Mouse (Mus musculus) forebrain, embryonic 11.5 days (tissue): ENCODE results near the gene Abl1. TPM values are rescaled to one million over a fixed set of nuclear protein-coding genes. Genes with fewer than 3 reads are reported as not detected.

Source experiments
- ATAC-seq: fragments of 200-750 bp; cut with Nextera tagmentation; replicated peaks from 2 replicates; pipeline ENCODE4 v1.8.0; 2017; ENCODE audit warnings: moderate TSS enrichment; ENCODE audit not compliant: low FRiP score
- DNase-seq: peaks from one replicate; pipeline ENCODE4 v3.0.0-alpha.2; 2017; ENCODE audit warnings: low spot score
- H3K27ac ChIP-seq: fragments of 300-500 bp; sonication (generic); 2 replicates; pipeline ENCODE4 v1.5.1; 2014; ENCODE audit warnings: low read depth, low read length
- H3K27me3 ChIP-seq: fragments of 300-500 bp; sonication (generic); 2 replicates; pipeline ENCODE4 v1.6.1; 2014; ENCODE audit warnings: mild to moderate bottlenecking, low read length, mixed read lengths; ENCODE audit not compliant: control insufficient read depth, insufficient read depth
- H3K36me3 ChIP-seq: fragments of 300-500 bp; sonication (generic); 2 replicates; pipeline ENCODE4 v1.6.1; 2014; ENCODE audit warnings: mild to moderate bottlenecking, low read length, moderate library complexity, mixed read lengths; ENCODE audit not compliant: control insufficient read depth, insufficient read depth
- H3K4me1 ChIP-seq: fragments of 300-500 bp; sonication (generic); replicated peaks from 2 replicates; pipeline ENCODE4 v1.6.1; 2014; ENCODE audit warnings: low read length, mixed read lengths; ENCODE audit not compliant: control insufficient read depth, insufficient read depth
- H3K4me2 ChIP-seq: fragments of 300-500 bp; sonication (generic); 2 replicates; pipeline ENCODE4 v1.6.1; 2014; ENCODE audit warnings: low read depth, mild to moderate bottlenecking, low read length, moderate library complexity, mixed read lengths; ENCODE audit not compliant: severe bottlenecking
- H3K4me3 ChIP-seq: fragments of 300-500 bp; sonication (generic); 2 replicates; pipeline ENCODE4 v1.5.1; 2014; ENCODE audit warnings: low read depth, low read length
- H3K9ac ChIP-seq: fragments of 300-500 bp; sonication (generic); 2 replicates; pipeline ENCODE4 v1.6.1; 2014; ENCODE audit warnings: low read length
- H3K9me3 ChIP-seq: fragments of 300-500 bp; sonication (generic); 2 replicates; pipeline ENCODE4 v1.6.1; 2016; ENCODE audit warnings: low read length, mixed read lengths; ENCODE audit not compliant: control insufficient read depth
- WGBS: fragments of 180-500 bp; shearing (Covaris S2); extraction: QIAGEN DNeasy Blood & Tissue Kit; methylation state at CpG from one replicate; pipeline ENCODE4 v1.1.7; 2014; 5-methylcytosine and 5-hydroxymethylcytosine counted together
- polyA plus RNA-seq: library from polyadenylated mRNA; unstranded; fragments of >200 nt; fragmentation: Nextera tagmentation; extraction: Ambion mirVana; gene quantifications from 2 replicates; pipeline ENCODE4 v1.2.1, GENCODE M21; 2014

Gene Abl1
- polyA plus RNA-seq, 1 experiment from 2014 or later, result 56.7 TPM

- H3K9ac ChIP-seq, result peak overlapping the region; percentile 98
- H3K27me3 ChIP-seq, result no peaks in the 10 kb centered on the region
- no peaks in the 10 kb centered on the region for H3K36me3 ChIP-seq
- WGBS, result 20% methylated on average over 4 of the region's 4 CpGs
- no peak overlapping the region for H3K27ac ChIP-seq
- no peak for DNase-seq
- H3K4me1 ChIP-seq, result peaks cover 18% of the 10 kb centered on the region
- peak overlapping the region; percentile 84 for H3K4me2 ChIP-seq
- no peaks in the 10 kb centered on the region for H3K9me3 ChIP-seq
- peak overlapping the region; percentile 83 for H3K4me3 ChIP-seq
- ATAC-seq, result no peak
These were observed 73.4 kb downstream of the Abl1 start for GRCm38 (mm10) chr2:31761585-31761984.

DNA sequence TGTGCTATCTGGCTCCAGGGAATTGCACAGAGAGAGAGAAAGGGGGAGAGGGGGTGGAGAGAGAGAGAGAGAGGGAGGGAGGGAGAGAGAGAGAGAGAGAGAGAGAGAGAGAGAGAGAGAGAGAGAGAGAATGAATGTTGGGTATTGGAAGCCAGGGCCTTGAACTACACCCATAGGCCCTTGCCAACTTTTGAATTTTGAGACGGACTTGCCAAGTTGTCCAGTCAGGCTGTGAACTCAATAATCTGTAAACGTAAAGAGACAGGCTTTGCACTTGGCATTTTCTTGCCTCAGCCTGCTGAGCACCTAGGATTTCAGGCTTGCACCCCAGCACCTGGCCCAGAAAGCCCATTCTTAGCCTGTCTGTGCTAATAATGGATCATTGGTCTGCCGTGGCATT is 74.0 kb downstream of the Abl1 start:
- peak overlapping the region; percentile 84 for H3K4me2 ChIP-seq
- no peak overlapping the region for H3K27ac ChIP-seq
- no peaks in the 10 kb centered on the region for H3K27me3 ChIP-seq
- no peaks in the 10 kb centered on the region for H3K36me3 ChIP-seq
- H3K9me3 ChIP-seq, result no peaks in the 10 kb centered on the region
- H3K4me1 ChIP-seq, result peaks cover 18% of the 10 kb centered on the region
- no peak overlapping the region for H3K4me3 ChIP-seq
- DNase-seq (no peak), ATAC-seq (no peak)
- no peak overlapping the region; the same call in 1 of the 2 replicates for H3K9ac ChIP-seq
- 42% methylated on average over 3 of the region's 3 CpGs for WGBS

DNA sequence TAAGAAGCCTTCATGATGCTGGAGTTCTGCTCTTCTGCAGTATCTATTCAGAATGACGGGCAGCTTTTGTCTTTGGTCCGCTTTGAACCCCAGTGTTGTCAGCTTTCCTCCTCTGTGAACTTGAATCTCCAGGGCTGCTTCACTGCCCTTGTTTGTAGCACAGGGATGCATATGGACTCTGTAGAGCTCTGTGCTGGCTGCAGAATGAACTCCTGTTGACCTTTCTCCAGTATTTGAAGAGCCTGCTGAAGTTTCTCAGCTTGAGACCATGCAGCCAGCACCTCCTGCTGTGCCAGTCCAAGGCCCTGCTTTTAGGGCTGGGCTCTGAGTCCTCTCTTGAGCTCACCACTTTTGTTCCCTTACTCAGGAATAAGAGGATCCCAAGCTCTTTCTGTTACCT is 74.7 kb downstream of the Abl1 start:
- H3K27ac ChIP-seq, result no peak overlapping the region

DNA sequence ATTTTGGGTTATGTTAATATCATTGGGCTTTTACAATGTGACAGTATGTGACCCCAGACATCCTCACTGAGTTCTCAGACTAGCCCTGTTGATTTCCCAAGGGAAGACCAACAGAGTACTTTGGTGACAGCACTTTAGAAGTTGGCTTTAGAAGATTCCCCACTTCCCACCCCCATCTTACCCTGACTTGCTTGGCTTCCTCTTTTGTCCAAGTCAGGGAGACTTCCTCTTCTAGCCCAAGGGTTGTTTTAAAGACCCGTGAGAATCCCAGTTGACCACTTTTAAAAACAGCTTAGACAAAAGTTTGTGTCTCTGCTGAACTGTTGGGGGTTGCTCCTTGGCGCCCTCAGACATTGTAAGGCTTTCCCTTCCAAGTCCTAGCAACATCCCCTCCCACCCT is 75.1 kb downstream of the Abl1 start:
- Histone ChIP-seq H3K4me3 (no peak overlapping the region), H3K9ac (no peak overlapping the region), H3K4me1 (peaks cover 18% of the 10 kb centered on the region), H3K9me3 (no peaks in the 10 kb centered on the region), H3K36me3 (no peaks in the 10 kb centered on the region), H3K27me3 (no peaks in the 10 kb centered on the region), H3K27ac (no peak overlapping the region), H3K4me2 (peak overlapping the region; percentile 32; the same call in 1 of the 2 replicates)
- 18% methylated on average over 2 of the region's 2 CpGs for WGBS
- ATAC-seq, result no peak
- DNase-seq, result no peak

More for the DNA sequence above, 74.7 kb downstream of the Abl1 start:
- WGBS, result 8% methylated on average over 2 of the region's 2 CpGs
- Histone ChIP-seq H3K4me2 (peak overlapping the region; percentile 32), H3K27me3 (no peaks in the 10 kb centered on the region), H3K9ac (no peak overlapping the region; the same call in 1 of the 2 replicates), H3K4me1 (peaks cover 18% of the 10 kb centered on the region), H3K36me3 (no peaks in the 10 kb centered on the region), H3K4me3 (no peak overlapping the region), H3K9me3 (no peaks in the 10 kb centered on the region)
- DNase-seq (no peak), ATAC-seq (no peak)

GRCm38 (mm10) chr2:31767104-31767503 is 78.9 kb downstream of the Abl1 start:
- no peaks in the 10 kb centered on the region for H3K36me3 ChIP-seq
- H3K9me3 ChIP-seq, result no peaks in the 10 kb centered on the region
- ATAC-seq, result no peak
- no peak for DNase-seq
- peaks cover 13% of the 10 kb centered on the region for H3K4me1 ChIP-seq
- no peak overlapping the region for H3K9ac ChIP-seq
- no peak overlapping the region for H3K4me2 ChIP-seq
- WGBS, result 93% methylated on average over 6 of the region's 6 CpGs
- H3K4me3 ChIP-seq, result no peak overlapping the region
- H3K27ac ChIP-seq, result no peak overlapping the region
- H3K27me3 ChIP-seq, result no peaks in the 10 kb centered on the region

DNA sequence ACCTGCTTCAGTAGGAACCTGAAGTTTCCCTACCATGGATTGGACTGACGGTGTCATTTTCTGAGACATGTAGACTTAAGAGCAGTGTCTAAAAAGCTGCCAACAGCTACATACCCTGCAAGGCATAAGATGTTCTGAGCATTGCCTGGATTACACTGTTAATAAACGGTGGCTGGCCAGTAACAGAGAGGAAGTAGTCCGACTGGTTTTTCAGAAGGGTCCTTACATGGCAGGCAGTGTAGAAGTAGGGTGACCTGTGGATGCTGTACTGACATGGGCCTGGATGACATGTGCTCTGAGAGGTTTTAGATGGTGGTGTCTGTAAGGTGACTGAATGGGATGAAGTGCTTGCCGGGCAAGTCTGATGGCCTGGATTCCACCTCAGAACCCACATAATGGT is 79.6 kb downstream of the Abl1 start:
- no peaks in the 10 kb centered on the region for H3K9me3 ChIP-seq
- no peak overlapping the region for H3K27ac ChIP-seq
- H3K36me3 ChIP-seq, result no peaks in the 10 kb centered on the region
- no peak overlapping the region for H3K9ac ChIP-seq
- no peak overlapping the region for H3K4me3 ChIP-seq
- 88% methylated on average over 4 of the region's 4 CpGs for WGBS
- H3K27me3 ChIP-seq, result no peaks in the 10 kb centered on the region
- no peak for DNase-seq
- no peak overlapping the region for H3K4me2 ChIP-seq
- peaks cover 8% of the 10 kb centered on the region for H3K4me1 ChIP-seq
- no peak for ATAC-seq

DNA sequence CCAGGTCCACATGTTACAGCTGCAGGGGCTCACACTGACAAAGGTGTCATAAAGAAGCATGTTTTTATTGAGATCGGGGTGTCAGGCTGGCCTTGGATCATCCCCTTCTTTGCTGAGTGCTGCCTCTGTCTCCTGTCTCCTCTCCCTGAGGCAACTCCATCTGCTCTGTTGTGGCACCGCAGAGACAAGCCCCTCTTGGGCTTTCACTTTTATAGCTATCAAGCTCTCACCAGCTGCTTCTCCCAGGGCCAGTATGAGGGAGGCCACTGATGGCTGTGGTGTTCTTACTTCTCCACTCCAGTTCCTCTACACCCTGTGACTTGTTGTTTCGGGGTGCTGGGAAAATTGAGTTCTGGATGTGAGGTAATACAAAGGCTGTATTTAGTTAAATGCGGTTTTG is 80.9 kb downstream of the Abl1 start:
- H3K4me3 ChIP-seq, result no peak overlapping the region
- H3K9ac ChIP-seq, result no peak overlapping the region
- no peaks in the 10 kb centered on the region for H3K36me3 ChIP-seq
- DNase-seq, result no peak
- no peak overlapping the region for H3K4me2 ChIP-seq
- ATAC-seq, result no peak
- no peak overlapping the region for H3K27ac ChIP-seq
- 70% methylated on average over 4 of the region's 4 CpGs for WGBS
- no peaks in the 10 kb centered on the region for H3K9me3 ChIP-seq
- H3K27me3 ChIP-seq, result no peaks in the 10 kb centered on the region
- 0 out of 2 replicates have a peak, but pooled peaks cover 2% of the 10 kb centered on the region for H3K4me1 ChIP-seq

GRCm38 (mm10) chr2:31769631-31770111 is 81.5 kb downstream of the Abl1 start:
- Histone ChIP-seq H3K27me3 (no peaks in the 10 kb centered on the region), H3K4me1 (0 out of 2 replicates have a peak, but pooled peaks cover 2% of the 10 kb centered on the region), H3K4me3 (no peak overlapping the region), H3K9ac (no peak overlapping the region), H3K9me3 (no peaks in the 10 kb centered on the region), H3K36me3 (0 out of 2 replicates have a peak, but pooled peaks cover 2% of the 10 kb centered on the region), H3K4me2 (no peak overlapping the region), H3K27ac (no peak overlapping the region)
- 51% methylated on average over 6 of the region's 6 CpGs for WGBS
- DNase-seq, result no peak
- no peak for ATAC-seq

GRCm38 (mm10) chr2:31770781-31771441 is 82.7 kb downstream of the Abl1 start:
- DNase-seq, result no peak
- Histone ChIP-seq H3K27me3 (no peaks in the 10 kb centered on the region), H3K9ac (no peak overlapping the region), H3K4me2 (no peak overlapping the region), H3K27ac (no peak overlapping the region), H3K9me3 (no peaks in the 10 kb centered on the region), H3K4me1 (0 out of 2 replicates have a peak, but pooled peaks cover 2% of the 10 kb centered on the region), H3K4me3 (no peak overlapping the region), H3K36me3 (peaks cover 2% of the 10 kb centered on the region; the same call in 1 of the 2 replicates)
- WGBS, result 56% methylated on average over 7 of the region's 7 CpGs
- no peak for ATAC-seq
